Comparison of ENCODE assay signal across 8 mouse cellular contexts in genomic region chr2:94406083-94406957, GRCm38 (mm10). TPM values are rescaled to one million over a fixed set of nuclear protein-coding genes. Genes with fewer than 3 reads are reported as not detected.
DNase-seq lines count a peak whose midpoint lies in the region; ATAC-seq and TF ChIP-seq lines count a peak whose summit lies in the region.

Ttc17 (minus strand) TSS chr2:94406689.

- ATAC-seq in common myeloid progenitor, adult 5-6 weeks (replicated peaks; ENCODE audit: low read depth, poor library complexity, severe bottlenecking): peak; percentile 87
- peak; percentile 95 for ATAC-seq in hindbrain, postnatal 0 days
- peak; percentile 93 for ATAC-seq in megakaryocyte, adult 5-6 weeks (ENCODE audit: poor library complexity, severe bottlenecking)

- no peaks in the 10 kb centered on the region for H3K9me3 ChIP-seq in hindbrain, postnatal 0 days (ENCODE audit: low read length)

- under 1% methylated on average over 58 of the region's 77 CpGs for WGBS in hindbrain, postnatal 0 days

- intact Hi-C loops in gastrocnemius, adult 2 months (cut with DNase I): no loop called here
- intact Hi-C loops in left cerebral cortex, adult 2 months (cut with DNase I): no loop called here

- peaks cover 6% of the 10 kb centered on the region; the same call in 1 of the 2 replicates for H3K36me3 ChIP-seq in hindbrain, postnatal 0 days (ENCODE audit: insufficient read depth, low read length)

- peak within 1 kb of the TSS; percentile 72 for H3K4me2 ChIP-seq in hindbrain, postnatal 0 days (ENCODE audit: low read depth, low read length)

- peak within 1 kb of the TSS; percentile 76 for H3K9ac ChIP-seq in hindbrain, postnatal 0 days (replicated peaks; ENCODE audit: low read length)

- no peaks in the 10 kb centered on the region for H3K27me3 ChIP-seq in hindbrain, postnatal 0 days (ENCODE audit: insufficient read depth, low read length)

- peak; percentile 96 for DNase-seq in ZHBTc4 (ENCODE audit: low read depth, low spot score)
- DNase-seq in gastrocnemius, adult 2 months: peak; percentile 94
- peak; percentile 95 for DNase-seq in hindbrain, postnatal 0 days (ENCODE audit: low spot score)
- DNase-seq in left cerebral cortex, adult 2 months (ENCODE audit: extremely low spot score in 1 of 2, low spot score in 2 of 2): peak; percentile 87 to 88
- DNase-seq in right cerebral cortex, adult 2 months (ENCODE audit: low spot score in 2 of 2): peak; percentile 83 to 84
- DNase-seq in urinary bladder, postnatal 14 days (ENCODE audit: low spot score): peak; percentile 90

- no peak for TF ChIP-seq CTCF in gastrocnemius, adult 2 months (IDR thresholded peaks at IDR 0.05)
- TF ChIP-seq CTCF in hindbrain, postnatal 0 days (IDR thresholded peaks at IDR 0.05; ENCODE audit: low read depth): 0 out of 2 replicates have a peak, but pooled peaks have one; percentile 5
- no peak; the same call in 1 of the 2 replicates for TF ChIP-seq CTCF in left cerebral cortex, adult 2 months (IDR thresholded peaks at IDR 0.05)

- H3K4me3 ChIP-seq in gastrocnemius, adult 2 months: peak within 1 kb of the TSS; percentile 98
- H3K4me3 ChIP-seq in hindbrain, postnatal 0 days (ENCODE audit: low read length): peak within 1 kb of the TSS; percentile 68
- H3K4me3 ChIP-seq in left cerebral cortex, adult 2 months: peak within 1 kb of the TSS; percentile 94

- H3K4me1 ChIP-seq in hindbrain, postnatal 0 days (ENCODE audit: insufficient read depth, low read length): peaks cover 18% of the 10 kb centered on the region

- peak within 1 kb of the TSS; percentile 96 for H3K27ac ChIP-seq in gastrocnemius, adult 2 months
- peak within 1 kb of the TSS; percentile 85 for H3K27ac ChIP-seq in hindbrain, postnatal 0 days
- H3K27ac ChIP-seq in left cerebral cortex, adult 2 months: peak within 1 kb of the TSS; percentile 93

RNA-seq across cellular contexts. Expression of gene Ttc17, which starts in this region (rescaled TPM):
- total RNA-seq in common myeloid progenitor, adult 5-6 weeks (2017): 16.4 and 31.2 TPM in 2 replicates
- 10 to 100 TPM; 23.5 to 24.9 TPM for total RNA-seq in gastrocnemius, adult 2 months (2021)
- total RNA-seq in hindbrain, postnatal 0 days (2014; rRNA removed): 22.0 and 22.9 TPM in 2 replicates
- polyA plus RNA-seq in hindbrain, postnatal 0 days (2015; fragmentation: Nextera tagmentation; extraction: Ambion mirVana): 19.1 and 20.1 TPM in 2 replicates
- total RNA-seq in left cerebral cortex, adult 2 months (2021): 10 to 100 TPM; 33.5 to 35.4 TPM
- 28.0 and 38.5 TPM in 2 replicates for total RNA-seq in megakaryocyte, adult 5-6 weeks (2015)
- 26.6 and 40.2 TPM in 2 replicates for total RNA-seq in megakaryocyte, adult 5-6 weeks (2017)

Comparison
In these comparisons a context has a peak if more than half of its experiments do, and no peak if none do; other contexts are left out.
1. Peak in every context shown above with its lines: DNase-seq, ATAC-seq, H3K4me3 ChIP-seq and H3K27ac ChIP-seq.